ENCODE assay signal across 25 mouse cellular contexts in genomic region chr6:90160139-90160538, GRCm38 (mm10). TPM values are rescaled to one million over a fixed set of nuclear protein-coding genes. Genes with fewer than 3 reads are reported as not detected.
"Had no signal": no experiment of that assay in that cellular context is flagged by ENCODE, and none has a peak within 500 bp of the region (broad histone marks: within the 10 kb centered on the region; RNA-seq: fewer than 3 reads in every experiment).

No protein-coding gene starts in this region.

- H3K27ac ChIP-seq: hindbrain, postnatal 0 days; limb, embryonic 12.5 days; limb, embryonic 15.5 days; liver, embryonic 14.5 days; midbrain, embryonic 10.5 days; midbrain, embryonic 13.5 days; neural tube, embryonic 13.5 days; stomach, postnatal 0 days had no signal

- H3K9me3 ChIP-seq: limb, embryonic 12.5 days; limb, embryonic 15.5 days; megakaryocyte, embryonic 14.5 days had no signal

- H3K4me1 ChIP-seq: limb, embryonic 12.5 days; limb, embryonic 15.5 days; megakaryocyte, embryonic 14.5 days; midbrain, embryonic 10.5 days; midbrain, embryonic 13.5 days; neural tube, embryonic 13.5 days had no signal

- DNase-seq: left cerebral cortex, postnatal 4 days; liver, postnatal 0 days; lung, embryonic 14.5 days; lung, postnatal 36 days; retina, postnatal 1 day; right cerebral cortex, postnatal 25 days; thymus, adult 2 months; thymus, postnatal 14 days; thymus, postnatal 4 days had no signal

- H3K4me2 ChIP-seq: limb, embryonic 12.5 days; limb, embryonic 15.5 days; liver, embryonic 11.5 days; lung, embryonic 14.5 days; midbrain, embryonic 13.5 days; neural tube, embryonic 13.5 days had no signal

- ATAC-seq: hindbrain, postnatal 0 days; inflammation-experienced regulatory T-cells, adult 6 months; liver, postnatal 0 days; lung, postnatal 0 days; midbrain, embryonic 13.5 days; midbrain, embryonic 16.5 days had no signal

- H3K27me3 ChIP-seq: limb, embryonic 12.5 days; limb, embryonic 15.5 days; megakaryocyte, embryonic 14.5 days; midbrain, embryonic 13.5 days; neural tube, embryonic 13.5 days had no signal

- H3K36me3 ChIP-seq: limb, embryonic 12.5 days; limb, embryonic 15.5 days; midbrain, embryonic 10.5 days; midbrain, embryonic 13.5 days; neural tube, embryonic 13.5 days had no signal

- H3K9ac ChIP-seq: limb, embryonic 12.5 days; limb, embryonic 15.5 days; liver, embryonic 14.5 days; liver, postnatal 0 days; lung, embryonic 14.5 days; midbrain, embryonic 13.5 days; neural tube, embryonic 13.5 days had no signal

- H3K4me3 ChIP-seq: limb, embryonic 12.5 days; limb, embryonic 15.5 days; megakaryocyte, embryonic 14.5 days; midbrain, embryonic 10.5 days; midbrain, embryonic 13.5 days; myocyte; neural tube, embryonic 13.5 days had no signal

RNA-seq across cellular contexts. Expression of gene Vmn1r52, which starts 14.5 kb away (rescaled TPM):
- polyA plus RNA-seq: hindbrain, postnatal 0 days; inflammation-experienced regulatory T-cells, adult 6 months; limb, embryonic 12.5 days; limb, embryonic 15.5 days; liver, embryonic 11.5 days; liver, embryonic 14.5 days; liver, postnatal 0 days; lung, embryonic 14.5 days; lung, postnatal 0 days; midbrain, embryonic 10.5 days; midbrain, embryonic 13.5 days; midbrain, embryonic 16.5 days; myocyte; neural tube, embryonic 13.5 days; small intestine, adult 2 months; stomach, embryonic 14.5 days; stomach, postnatal 0 days; thymus, adult 2 months had no signal

RNA-seq across cellular contexts. Expression of gene Vmn1r51, which starts 37.7 kb away (rescaled TPM):
- polyA plus RNA-seq: hindbrain, postnatal 0 days; inflammation-experienced regulatory T-cells, adult 6 months; limb, embryonic 12.5 days; limb, embryonic 15.5 days; liver, embryonic 11.5 days; liver, embryonic 14.5 days; liver, postnatal 0 days; lung, embryonic 14.5 days; lung, postnatal 0 days; midbrain, embryonic 10.5 days; midbrain, embryonic 13.5 days; midbrain, embryonic 16.5 days; myocyte; neural tube, embryonic 13.5 days; small intestine, adult 2 months; stomach, embryonic 14.5 days; stomach, postnatal 0 days; thymus, adult 2 months had no signal

RNA-seq across cellular contexts. Expression of gene V1ra8, which starts 42.5 kb away (rescaled TPM):
- polyA plus RNA-seq: hindbrain, postnatal 0 days; inflammation-experienced regulatory T-cells, adult 6 months; limb, embryonic 12.5 days; limb, embryonic 15.5 days; liver, embryonic 11.5 days; liver, embryonic 14.5 days; liver, postnatal 0 days; lung, embryonic 14.5 days; lung, postnatal 0 days; midbrain, embryonic 10.5 days; midbrain, embryonic 13.5 days; midbrain, embryonic 16.5 days; myocyte; neural tube, embryonic 13.5 days; small intestine, adult 2 months; stomach, embryonic 14.5 days; stomach, postnatal 0 days; thymus, adult 2 months had no signal

RNA-seq across cellular contexts. Expression of gene Vmn1r50, which starts 58.9 kb away (rescaled TPM):
- polyA plus RNA-seq: hindbrain, postnatal 0 days; inflammation-experienced regulatory T-cells, adult 6 months; limb, embryonic 12.5 days; limb, embryonic 15.5 days; liver, embryonic 11.5 days; liver, embryonic 14.5 days; liver, postnatal 0 days; lung, embryonic 14.5 days; lung, postnatal 0 days; midbrain, embryonic 10.5 days; midbrain, embryonic 13.5 days; midbrain, embryonic 16.5 days; myocyte; neural tube, embryonic 13.5 days; small intestine, adult 2 months; stomach, embryonic 14.5 days; stomach, postnatal 0 days; thymus, adult 2 months had no signal
